Mouse (Mus musculus) thymus, postnatal 10 days (tissue): Measurements from ENCODE around the gene Ntm.

Experiments used
- DNase-seq, 2 experiments: peaks; one replicate each; pipeline ENCODE4 v3.0.0; 2021; ENCODE audit warnings: low spot score in 2 of 2

The Ntm gene

DNA sequence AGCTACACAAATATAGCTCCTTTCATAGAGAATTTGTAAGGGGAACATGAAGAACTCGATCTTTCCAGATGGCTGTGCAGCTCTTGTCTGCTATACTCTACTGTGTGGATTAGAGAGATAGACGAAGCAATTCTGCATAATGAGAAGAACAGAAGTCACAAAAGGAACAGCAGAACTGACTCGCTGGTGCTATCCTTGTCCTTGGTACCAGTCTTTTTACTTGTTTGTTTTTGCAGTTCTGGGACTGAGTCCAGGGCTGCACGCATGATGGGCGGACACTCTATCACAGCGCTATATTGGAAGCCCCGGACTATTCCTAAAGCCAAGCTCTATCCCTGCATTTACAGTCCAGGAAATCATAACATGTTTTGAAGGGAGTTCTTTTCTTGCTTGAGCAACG lies 637.8 kb downstream of the Ntm start:
- no peak for DNase-seq

GRCm38 (mm10) chr9:29319197-29319596 lies 643.7 kb downstream of the Ntm start:
- no peak for DNase-seq

GRCm38 (mm10) chr9:29318676-29319162 lies 644.2 kb downstream of the Ntm start:
- no peak for DNase-seq

- DNase-seq: no peak
Observed at GRCm38 (mm10) chr9:29317623-29318022, 645.3 kb downstream of the Ntm start.

- DNase-seq: no peak
Observed at GRCm38 (mm10) chr9:29315842-29316241, 647.1 kb downstream of the Ntm start.

GRCm38 (mm10) chr9:29306961-29307360 lies 656.0 kb downstream of the Ntm start:
- no peak for DNase-seq

DNA sequence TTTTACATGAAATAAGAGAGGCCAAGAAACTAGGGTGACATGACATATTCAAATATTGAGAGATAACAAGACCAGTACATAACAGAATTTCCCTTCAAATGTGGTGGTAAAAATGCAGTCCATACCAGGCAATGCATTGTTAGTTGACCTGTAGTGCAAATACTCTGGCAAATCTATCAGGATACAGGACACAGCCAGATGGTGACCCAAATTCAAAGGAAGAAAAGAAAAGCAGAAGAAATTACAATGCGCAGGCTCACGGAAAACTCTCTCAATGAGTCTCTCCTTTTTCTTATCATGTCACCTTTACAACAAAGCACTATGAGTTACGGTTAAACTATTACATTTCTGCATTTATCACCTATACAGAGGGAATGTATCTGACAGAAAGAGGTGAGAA lies 664.6 kb downstream of the Ntm start:
- DNase-seq: no peak

GRCm38 (mm10) chr9:29296752-29297151 lies 666.2 kb downstream of the Ntm start:
- no peak for DNase-seq

DNA sequence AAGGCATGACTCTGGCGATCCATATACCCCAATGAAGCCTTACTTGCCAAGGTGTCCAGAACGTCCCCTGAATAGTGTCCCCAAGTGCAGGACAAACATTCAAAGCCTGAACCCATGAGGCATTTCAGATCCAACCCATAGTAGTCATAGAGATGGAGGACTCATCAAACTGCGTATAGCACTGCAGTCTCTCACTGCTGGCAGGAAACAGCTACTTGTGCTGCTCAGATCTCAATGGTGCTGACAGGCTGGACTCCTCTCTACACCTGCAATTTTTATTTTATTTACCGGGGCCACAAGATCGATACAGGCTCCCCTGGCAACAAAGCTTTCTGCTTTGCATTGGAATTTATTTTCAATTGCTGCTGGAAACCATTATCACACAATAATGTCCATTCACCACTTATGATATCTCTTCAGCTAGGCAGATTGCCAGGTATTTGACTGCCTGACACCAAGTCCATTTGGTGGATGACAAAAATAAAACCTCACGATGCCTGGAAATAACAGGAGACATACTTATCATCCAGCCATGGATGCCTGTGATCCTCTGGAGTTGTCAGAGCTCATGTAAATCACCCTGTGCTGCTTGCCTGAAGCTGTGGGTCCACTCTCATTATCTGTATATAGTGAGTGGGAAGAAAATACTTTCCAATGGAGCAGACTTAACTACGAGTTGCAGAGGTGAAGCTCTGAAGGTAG lies 674.8 kb downstream of the Ntm start:
- DNase-seq: no peak

DNA sequence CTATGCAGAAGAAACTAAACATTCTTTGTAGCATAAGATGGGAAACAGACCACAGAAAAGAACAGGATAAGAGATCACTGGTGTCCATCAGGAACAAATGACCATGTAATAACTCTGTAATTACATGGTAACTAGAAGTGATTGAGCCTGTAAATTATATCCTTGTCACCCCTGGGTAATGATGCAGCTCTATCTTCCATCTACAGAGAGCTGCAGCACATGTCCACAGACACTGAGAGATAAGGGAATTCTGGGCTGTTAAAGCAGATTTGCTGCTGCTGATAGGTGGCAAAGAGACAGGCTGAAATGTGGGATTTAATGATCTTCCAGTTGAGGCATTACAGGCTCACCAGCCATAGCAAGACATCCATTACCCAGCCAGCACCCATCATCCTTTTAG lies 677.8 kb downstream of the Ntm start:
- no peak for DNase-seq

DNA sequence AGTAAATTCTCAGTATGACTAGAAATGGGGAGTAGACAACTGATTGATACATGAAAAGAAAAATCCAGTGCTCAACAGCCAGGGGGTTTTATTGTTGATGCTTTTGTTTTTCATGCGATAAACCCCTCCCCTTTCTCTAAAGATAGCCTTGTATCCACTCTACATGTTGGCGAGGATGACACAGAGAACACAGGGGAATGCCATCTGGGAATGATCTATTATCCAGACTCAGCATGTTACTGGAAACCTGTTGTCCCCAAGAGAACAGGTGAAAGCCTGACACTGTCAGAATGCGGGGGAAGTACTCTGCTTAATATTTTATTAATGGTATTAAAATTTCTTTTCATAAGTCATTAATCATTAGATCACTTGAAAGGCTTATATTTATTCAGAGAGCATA lies 690.1 kb downstream of the Ntm start:
- no peak for DNase-seq

DNA sequence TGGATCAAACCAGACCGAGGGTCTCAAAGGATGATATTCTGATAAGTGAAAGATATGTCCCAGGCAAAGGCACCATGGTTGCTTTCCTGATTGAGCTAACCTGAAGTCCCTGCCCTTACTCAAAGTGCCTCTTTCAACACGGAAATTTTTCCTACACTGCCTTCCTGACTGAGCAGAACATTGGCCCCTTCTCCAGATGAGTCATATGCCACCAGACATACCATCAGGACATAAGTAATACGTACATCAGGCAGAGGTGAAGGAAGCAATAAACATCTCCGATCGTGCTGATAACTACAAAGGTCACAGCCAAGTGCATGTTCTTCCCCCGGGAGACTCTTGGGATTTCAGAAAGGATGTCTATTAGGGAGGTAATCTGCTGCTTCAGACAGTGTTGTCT lies 693.0 kb downstream of the Ntm start:
- no peak for DNase-seq

GRCm38 (mm10) chr9:29269277-29269646 lies 693.7 kb downstream of the Ntm start:
- no peak for DNase-seq

GRCm38 (mm10) chr9:29268583-29269276 lies 694.2 kb downstream of the Ntm start:
- DNase-seq: no peak

DNA sequence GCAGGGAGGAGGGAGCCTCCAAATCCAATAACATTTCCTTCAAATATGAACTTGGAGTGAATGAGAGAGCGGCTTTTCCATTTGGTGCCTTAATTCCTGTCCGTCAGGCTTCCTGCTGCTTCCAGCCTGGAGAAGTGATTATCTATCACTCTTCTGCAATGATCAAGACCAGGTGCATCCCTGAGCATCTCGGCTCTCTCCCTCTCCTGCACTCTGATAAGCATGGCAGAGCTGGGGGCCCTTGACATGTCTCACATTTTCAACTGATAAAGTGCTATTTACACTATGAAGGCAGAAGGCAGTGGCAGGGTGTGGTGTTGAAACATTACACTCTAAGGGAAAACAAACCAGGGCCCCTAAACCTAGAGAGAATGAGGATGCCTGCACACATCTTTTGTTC lies 695.3 kb downstream of the Ntm start:
- no peak for DNase-seq

DNA sequence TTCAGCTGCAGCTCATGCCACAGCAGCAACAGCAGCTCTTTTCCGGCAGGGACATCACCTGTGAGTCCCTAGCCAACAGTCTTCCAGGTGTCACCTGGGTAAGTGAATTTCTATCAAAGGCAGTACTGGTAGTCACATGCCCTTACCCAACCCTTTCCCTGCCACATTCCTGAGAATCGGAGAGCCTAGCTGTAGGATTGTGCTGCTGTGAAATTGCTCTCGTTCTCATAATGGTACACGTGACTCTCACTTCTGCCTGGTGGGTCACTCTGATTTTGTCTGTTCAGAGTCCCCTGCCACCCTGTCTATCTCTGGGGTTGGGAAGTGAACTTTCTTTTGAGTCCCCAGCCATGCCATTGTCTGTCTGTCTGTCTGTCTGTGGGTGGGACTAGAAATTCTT lies 697.8 kb downstream of the Ntm start:
- no peak for DNase-seq

GRCm38 (mm10) chr9:29262836-29263235 lies 700.1 kb downstream of the Ntm start:
- no peak for DNase-seq

DNA sequence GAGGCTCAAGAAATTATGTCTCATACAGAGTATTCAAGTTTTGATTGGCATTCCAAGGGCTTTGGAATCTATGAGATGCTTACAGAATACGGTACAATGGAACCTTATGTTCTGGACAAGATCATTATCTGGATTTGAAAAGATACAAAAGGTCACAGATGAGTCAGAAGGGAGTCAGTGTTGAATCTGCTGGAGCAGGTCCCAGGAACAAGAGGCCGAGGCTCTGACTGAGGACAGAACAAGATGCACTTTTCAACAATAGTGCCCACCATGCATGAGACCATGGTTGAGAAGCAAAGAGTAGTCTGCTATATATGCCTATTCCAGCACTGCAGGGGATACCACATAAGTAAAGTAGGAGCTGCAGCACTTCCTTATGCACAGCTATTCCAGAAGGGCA lies 710.1 kb downstream of the Ntm start:
- DNase-seq: no peak

- no peak for DNase-seq
Observed at GRCm38 (mm10) chr9:29250813-29251212, 712.1 kb downstream of the Ntm start.

- no peak for DNase-seq
Observed at GRCm38 (mm10) chr9:29247812-29248211, 715.1 kb downstream of the Ntm start.

DNA sequence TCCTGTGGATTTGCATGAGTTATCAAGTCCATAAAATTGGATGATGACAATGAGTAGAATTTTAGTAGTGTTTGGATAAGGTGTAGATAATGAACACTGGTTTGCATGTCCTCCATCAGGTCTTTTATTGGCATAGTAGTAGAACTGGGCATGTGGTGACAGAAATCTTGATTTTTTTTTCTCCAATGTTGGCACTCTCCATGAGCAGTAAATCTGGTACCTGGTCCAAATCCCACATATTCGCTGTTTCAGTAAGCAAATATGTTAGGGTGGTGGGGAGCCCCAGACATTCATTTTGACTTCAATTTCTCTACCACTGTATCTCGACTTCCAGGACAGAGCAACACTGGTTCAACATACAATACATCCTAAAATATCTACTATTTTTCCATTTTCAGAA lies 718.9 kb downstream of the Ntm start:
- no peak for DNase-seq

DNA sequence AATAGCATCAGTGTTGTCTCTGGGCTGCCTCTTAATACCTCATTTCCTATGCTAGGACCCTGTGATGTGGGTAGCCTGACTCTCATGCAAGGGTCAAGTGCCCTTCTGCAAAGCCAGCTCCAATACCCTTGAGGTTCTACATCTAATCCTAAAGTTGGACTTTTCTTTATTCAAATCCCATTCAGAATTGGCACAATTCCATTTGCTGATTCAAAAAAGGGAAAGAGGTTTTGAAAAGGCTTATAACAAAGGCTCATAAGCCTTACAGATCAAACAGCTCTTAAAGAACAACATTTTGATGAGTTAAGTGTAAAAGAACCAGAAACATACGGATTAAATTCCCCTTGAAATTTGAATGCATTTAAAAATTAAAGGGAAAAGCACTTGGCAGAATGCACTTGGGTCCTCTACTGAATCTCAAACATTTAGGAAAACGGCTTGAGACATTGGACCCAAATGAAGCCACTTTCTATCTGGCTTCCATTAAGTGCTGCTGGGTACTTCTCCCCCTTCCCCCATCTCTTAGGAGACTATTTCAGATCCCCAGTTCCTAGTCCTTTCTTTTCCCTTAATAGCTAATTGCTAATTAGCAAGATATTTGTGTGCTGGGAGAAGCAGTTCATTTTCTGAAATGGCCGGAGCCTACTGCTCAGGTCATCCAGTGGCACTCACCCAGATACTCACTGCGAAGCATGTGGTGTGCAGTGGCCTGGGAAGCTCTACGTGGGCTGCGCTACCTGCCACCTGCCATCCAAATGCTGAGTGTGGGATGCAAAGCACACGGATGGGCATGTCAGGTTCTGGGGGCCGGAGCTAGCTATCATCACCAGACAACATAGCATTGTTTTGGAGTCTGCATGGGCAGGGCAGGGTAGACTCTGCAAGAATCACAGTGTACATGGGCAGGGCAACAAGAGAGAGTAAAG lies 720.2 kb downstream of the Ntm start:
- no peak for DNase-seq
